Mouse (Mus musculus) spleen, adult 18-20 months (tissue): ENCODE data around the gene Cryzl1.

Source experiments
- DNase-seq, 2 experiments: peaks; one replicate each; pipeline ENCODE4 v3.0.0; 2022; ENCODE audit warnings: mixed read lengths in 2 of 2

Gene Cryzl1

GRCm38 (mm10) chr16:91738505-91738904, 9.7 kb upstream of the Cryzl1 start:
- no peak for DNase-seq

DNA sequence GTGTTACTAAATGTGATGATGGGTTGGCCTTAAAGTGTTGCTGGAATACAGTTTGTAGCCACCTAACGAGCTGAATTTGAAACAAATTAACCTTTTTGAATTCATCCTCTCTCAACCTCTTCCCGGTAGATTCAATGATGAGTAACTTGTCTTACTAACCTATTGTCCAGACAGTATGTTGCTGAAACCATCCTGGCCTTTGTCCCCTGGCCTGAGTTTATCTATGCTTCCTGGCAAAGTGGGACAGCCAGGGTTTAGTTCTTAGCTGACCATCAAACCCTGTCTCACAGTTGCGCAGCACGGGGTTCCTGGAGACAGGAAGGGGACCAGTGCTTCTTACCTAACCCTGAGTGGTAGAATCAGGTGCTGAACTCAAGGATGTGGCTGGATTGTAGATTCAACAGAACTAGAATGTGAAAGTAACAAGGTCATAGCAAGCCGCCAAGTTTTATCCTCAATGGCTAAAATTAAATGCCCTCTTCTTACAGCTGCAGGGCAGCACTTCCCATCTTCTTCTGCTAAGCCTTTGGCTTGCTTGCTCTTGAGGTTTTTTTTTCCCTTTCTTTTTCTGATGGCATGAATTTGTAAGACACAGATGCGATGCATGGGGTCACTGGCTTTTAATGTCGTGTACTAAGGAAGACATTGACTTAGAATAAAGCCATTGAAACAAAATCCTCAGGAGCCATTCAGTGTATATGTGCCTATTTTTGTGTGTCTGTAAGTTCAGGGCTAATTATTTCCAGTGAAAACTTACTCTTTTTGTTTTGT, 7.5 kb upstream of the Cryzl1 start:
- no peak for DNase-seq

- DNase-seq, result peak in 1 of 2 experiments; percentile 12
These were observed 6.0 kb upstream of the Cryzl1 start for GRCm38 (mm10) chr16:91734771-91735170.

DNA sequence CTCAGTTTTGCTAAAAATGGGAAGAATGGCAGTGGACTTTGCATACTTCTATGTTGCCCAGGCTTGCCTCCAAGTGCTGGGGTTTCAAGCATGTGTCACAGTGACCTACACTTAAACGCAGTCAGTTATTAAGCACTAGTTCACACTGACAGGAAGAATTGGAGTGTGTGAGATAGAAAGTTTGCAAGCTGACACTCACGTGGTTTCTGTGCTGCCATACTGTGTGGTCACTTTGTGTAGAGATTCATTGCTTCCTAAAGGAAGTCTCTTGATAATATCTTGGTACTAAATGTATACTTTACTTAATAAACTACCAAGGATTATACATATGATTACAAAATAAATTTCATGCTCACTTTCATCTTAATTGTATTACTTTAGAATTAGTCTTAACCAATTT, 4.0 kb upstream of the Cryzl1 start:
- DNase-seq, result no peak

DNA sequence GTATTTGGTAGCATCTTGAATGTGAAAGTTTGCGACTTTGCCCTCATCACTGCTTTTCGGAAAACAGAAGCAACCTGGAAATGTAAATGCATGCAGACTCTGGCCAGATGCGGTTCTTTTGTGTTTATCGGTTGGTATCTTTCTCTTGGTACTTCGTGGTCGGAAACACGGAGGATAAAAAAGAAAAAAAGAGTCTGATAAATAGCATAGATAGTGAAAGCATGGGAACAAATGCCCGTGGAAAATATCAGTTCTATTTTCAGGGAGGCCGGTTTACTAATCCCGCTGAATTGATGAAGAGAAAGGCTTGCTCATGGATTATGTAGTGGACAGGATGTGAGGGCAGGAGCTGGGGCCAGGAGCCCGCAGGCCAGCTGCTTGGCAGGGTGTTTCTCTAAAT, 1.7 kb upstream of the Cryzl1 start:
- no peak for DNase-seq

DNA sequence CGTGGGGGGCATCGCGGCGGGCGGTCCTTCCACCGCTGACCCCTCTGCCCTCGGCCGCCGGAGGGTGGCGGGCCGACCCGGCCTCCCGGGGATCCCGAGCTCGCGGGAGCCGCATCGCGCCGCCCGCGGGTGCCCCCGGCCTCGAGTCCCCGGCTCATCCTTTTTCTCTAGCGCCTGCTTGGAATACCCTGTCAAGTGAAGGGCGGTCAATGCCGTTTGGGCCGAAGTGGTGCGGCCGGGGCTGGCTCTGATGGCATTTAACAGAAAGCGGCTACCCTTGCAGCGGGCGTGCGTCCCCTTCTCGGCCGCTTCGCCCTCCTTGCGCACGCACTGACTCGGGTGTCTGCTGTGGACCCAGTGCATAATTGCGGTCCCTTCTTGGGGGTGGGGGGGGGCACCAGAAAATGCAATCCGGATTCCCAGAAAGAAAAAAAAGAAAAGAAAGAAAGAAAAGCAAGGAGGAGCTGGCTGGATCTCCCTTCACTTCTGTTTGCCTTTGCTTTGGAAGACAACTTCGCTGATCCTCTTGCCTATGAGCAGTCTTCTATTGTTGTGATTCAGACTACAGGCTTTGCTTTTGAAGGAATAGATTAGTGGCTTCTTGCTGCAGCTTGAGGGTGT, 1.2 kb upstream of the Cryzl1 start:
- DNase-seq, result peak; percentile 21 to 38

GRCm38 (mm10) chr16:91729066-91729482, 299 bp upstream of the Cryzl1 start, which contains the start of gene Itsn1:
Gene Itsn1 (plus strand): TSS chr16:91729281.
- DNase-seq, result peak; percentile 97

- DNase-seq, result no peak
These were observed 1.3 kb downstream of the Cryzl1 start for GRCm38 (mm10) chr16:91727433-91727832.

DNA sequence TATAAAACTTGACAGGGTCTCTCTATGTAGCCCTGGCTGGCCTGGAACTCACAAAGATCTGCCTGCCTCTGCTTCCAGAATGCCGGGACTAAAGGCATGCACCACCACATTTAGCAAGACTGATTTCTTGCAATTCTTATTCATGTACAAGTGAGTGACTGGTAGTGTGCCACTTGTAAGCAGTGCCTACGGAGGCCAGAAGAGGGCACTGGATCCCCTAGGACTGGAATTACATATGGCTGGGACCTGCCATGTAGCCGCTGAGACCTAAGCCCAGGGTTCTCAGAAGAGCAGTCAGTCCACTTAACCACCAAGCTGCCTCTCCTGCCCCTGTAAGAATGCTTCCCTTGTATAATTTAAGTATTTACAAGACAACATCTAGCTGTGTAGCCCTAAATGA, 4.5 kb downstream of the Cryzl1 start:
- peak; percentile 44 to 70 for DNase-seq

DNA sequence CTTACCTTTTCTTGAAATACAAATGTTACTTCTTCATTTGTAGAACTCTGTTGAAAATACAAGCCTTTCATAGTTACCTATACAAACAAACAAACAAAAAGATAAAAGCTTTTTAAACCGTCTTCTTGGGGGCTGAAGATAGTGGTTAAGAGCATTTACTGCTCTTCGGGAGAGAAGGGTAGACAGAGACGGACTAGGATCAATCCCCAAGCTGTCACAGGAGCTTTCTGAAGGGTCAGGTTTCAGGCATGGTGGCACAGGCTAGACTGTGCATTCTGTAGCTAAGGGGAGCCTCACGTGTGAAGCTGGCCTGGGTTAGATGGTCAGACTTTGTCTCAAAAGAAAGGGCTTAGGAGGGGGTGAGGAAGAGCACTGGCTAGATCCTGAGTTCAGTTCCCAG, 11.4 kb downstream of the Cryzl1 start:
- DNase-seq, result no peak

GRCm38 (mm10) chr16:91716927-91717349, 11.8 kb downstream of the Cryzl1 start:
- DNase-seq, result no peak

DNA sequence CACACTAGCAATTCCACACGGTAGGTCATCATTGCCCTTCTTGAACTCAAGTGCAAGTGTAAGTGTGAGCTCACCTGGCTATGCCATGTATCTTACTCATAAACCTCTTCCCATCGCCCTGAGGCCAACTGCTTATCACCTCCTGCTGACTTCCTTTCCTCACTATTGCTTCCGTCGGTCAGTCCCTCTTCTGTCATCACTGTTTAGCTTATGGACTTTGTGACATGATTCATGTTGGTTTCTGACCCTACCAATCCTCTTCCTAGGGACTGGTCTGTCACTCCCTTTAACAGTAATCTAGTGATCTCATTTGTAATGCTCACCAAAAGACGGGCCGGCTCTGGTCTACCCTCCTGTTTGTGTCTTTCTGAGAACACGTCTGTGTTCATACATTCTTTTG, 18.5 kb downstream of the Cryzl1 start:
- DNase-seq, result no peak

DNA sequence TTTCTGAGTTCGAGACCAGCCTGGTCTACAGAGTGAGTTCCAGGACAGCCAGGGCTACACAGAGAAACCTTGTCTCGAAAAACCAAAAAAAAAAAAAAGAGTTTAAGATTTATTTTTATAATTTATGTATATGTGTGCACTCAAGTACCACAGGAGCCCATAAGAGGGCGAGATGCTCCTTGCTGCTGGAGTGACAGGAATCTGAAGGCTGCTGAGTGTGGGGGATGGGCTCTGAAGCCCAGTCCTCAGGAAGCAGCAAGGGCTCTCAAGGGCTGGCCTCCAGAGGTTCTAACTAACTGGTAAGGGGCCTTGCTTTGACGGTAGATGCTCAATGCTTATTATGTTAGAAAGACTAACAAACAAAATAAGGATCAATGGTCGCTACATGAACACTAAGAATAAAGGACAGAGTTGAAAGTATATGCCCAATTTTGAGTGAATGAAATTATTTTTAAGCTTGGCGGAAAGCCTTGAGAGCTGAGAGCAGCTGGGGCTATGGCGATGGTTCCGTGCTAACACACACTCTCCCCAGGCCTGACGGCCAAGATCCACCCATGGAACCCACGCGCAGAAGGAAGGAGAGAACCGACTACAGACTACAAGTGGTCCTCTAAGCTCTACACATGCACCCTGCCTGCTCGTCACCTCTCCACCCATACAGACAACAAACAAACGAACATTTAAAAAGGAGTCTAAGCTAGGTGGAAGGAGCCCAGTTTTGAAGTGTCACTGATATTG, 24.0 kb downstream of the Cryzl1 start:
- no peak for DNase-seq

- DNase-seq, result no peak
These were observed 26.0 kb downstream of the Cryzl1 start for GRCm38 (mm10) chr16:91702771-91703188.

DNA sequence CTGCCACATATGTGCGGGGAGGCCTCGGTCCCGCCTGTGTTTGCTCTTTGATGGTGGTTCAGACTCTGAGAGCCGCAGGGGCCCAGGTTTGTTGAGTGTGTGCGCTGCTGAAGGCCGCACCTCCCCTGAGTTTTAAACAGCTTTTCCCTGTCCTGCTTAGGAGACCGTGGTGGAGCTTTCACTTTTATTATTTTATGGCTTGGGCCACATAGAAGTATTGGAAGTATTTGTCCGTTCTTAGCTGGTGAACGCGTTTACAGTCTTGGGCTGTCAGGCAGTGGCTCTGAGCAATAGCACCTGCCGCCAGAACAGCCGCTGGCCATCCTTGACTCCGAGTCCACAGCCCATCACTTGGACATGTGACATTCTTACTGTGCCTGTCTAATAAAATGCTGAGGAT, 26.9 kb downstream of the Cryzl1 start:
- no peak for DNase-seq

DNA sequence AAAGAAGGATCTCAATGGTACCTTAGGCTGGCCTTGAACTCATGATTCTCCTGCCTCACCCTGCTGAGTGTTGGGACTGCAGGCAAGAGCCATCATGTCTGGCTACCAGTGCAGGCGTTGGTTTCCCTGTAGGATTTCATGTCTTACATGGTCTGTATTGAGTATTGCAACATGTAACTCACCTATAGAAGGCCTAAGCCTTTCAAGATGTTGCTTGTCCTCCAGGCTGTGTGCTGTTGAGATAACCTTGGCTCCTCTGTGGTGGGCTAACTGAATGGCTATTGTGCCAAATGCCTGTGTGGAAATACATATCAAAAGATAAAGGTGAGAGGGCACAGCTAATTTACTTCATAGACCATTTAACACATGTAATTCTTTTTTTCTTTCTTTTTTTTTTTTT, 29.8 kb downstream of the Cryzl1 start:
- no peak for DNase-seq

GRCm38 (mm10) chr16:91695108-91695755, 33.5 kb downstream of the Cryzl1 start:
- DNase-seq, result no peak

GRCm38 (mm10) chr16:91694455-91695084, 34.2 kb downstream of the Cryzl1 start:
- DNase-seq, result peak; percentile 54 to 69

DNA sequence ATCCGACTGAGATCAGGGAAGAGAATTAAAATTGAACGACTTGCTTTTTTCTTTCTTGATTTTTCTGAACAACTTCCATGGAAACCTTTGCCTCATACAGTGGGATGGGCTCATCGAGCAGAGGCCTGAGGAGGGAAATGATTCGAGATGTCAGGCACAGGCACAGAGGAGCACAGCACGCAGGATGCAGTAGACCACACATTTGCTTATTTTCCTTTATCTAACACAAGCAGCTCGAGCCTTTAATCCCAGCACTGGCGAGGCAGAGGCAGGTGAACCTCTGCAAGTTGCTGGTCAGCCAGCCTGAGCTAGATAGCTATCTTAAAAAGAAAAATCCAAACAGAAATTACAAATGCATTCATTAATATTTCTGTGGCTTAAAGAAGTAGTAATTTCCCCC, 39.0 kb downstream of the Cryzl1 start:
- no peak for DNase-seq

DNA sequence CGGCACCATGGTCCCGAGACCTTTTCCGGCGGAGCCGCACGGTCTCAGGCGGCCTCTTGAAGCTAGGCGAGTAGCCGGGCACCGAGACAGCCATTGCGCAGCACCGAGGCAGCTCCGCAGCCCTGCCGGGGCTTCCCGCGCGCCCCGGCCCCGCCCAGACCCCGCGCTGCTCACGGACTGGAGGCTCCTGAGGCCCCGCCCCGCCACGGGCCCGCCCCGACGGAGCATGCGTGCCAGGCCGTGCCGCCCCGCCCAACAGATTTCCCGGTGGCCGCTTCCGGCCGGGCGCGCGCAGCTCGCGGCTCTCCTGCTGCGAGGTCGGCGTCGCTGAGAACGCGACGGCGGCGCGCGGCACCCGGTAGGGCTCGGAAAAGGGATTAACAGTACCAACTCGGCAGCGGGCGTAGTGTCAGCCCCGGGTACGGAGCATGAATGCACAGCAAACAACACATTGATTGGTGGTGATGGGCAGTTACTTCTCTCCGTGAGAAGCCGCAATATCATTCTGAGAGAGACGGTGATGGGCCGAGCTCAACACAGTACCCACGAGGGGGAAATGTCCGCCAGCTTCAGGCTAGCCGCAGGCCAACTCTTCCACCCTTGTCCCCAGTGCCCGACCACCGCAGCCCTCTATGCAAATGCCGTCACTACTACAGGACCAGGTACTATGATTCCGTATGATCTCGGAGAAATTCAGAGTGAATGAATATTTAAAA, 40.0 kb downstream of the Cryzl1 start, which contains the start of gene Donson:
Donson (minus strand) TSS at position 152 of the 716 bp plus-strand sequence.
- DNase-seq, result peak; percentile 92 to 98

GRCm38 (mm10) chr16:91688023-91688618, 40.7 kb downstream of the Cryzl1 start:
- DNase-seq, result no peak
